Mouse (Mus musculus): Measurements from ENCODE around the gene Mag.
A peak's percentile ranks its signal among the peaks of the same experiment; 100 is the strongest.
"Not testable (repeated sequence)": the region's sequence is repeated elsewhere in the genome, so short reads cannot be mapped to it uniquely, and the experiment has no call there.

The Mag gene

DNA sequence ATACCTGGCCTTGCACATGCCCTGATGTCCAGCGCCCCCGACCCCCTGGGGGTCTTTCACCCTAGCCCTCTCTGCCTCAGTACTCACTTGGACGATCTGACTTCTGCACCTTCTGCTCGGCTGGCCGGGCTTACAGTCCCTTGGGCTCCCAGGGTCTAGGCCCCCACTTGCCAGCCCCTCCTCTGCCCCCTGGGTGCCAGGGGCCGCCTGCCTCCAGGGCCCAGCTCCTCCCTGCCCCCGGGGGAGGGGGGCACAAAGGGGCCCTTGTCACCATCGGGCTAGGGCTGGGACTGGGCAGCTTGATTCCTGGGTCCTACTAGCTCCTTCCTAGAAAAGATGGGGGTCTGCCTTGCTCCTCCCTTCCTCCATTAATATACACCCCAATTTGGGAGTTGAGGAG lies at the start of gene Mag:
Gene Mag (minus strand): TSS at position 142 of the 400 bp plus-strand sequence.
- DNase-seq (ENCODE audit: low read depth, low spot score): no peak

DNA sequence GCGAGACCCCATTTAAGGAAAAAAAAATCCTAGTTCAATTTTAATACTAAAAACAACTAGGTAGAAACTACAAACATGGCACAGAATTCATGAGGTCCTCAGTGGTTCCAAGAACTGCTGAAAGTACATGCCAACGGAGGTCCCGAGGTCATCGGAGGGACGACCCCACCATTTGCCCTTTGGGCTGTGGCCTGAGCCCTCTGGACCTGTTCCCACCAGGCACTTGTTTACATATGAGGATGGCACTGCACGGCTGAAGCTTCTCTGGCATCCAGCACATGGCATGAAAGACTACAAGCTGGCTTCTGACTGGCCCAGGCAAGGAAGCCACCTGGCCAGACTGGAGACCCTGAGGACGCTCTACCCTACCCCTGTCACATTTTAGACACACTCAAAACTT lies 49.7 kb upstream of the Mag start:
- no peak for DNase-seq (ENCODE audit: low read depth, low spot score)

DNA sequence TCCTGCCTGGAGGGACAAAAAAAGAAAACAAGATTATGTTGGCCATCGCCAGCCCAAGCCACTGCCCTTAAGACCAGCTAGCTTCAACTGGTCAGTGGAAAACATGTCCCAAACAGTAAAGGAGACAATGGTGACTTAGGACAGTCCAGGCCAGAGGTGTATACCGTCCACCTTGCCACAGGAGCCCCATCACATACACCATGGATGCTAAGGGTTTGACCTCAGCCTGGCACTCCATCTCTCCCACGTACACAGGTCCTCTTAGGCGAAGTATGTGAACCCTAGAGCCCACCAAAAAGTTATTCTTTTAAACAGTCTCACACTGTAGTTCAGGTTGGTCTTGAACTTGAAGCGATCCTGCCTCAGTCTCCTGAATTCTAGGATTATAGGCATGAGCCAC lies 48.2 kb upstream of the Mag start:
- no peak for DNase-seq (ENCODE audit: low read depth, low spot score)

DNA sequence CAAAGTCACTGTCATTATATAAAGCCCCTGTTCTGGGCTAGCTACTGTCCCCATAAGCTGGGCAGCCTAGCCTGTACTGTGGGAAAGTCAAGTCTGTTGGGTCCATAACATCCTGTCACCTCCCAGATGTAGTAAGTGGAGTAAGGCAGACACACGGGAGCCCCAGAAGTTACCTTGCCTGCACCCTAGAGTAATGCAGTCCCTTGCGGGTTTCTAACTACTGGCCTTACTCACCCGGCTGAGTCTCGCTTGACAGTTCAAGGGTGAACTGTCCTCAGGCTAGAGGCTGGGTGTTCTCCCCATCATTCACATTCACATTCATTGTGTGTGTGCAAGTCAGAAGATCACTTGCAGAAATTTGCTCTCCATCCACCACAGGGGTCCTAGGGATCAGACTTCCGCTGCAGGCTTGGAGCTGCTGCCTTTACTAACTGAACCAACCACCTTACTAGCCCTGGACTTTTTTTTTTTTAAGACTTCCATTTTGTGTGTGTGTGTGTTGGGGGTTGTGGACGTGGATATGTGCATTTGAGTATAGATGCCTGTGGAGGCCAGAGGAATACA lies 45.2 kb upstream of the Mag start:
- no peak for DNase-seq (ENCODE audit: low read depth, low spot score)

DNA sequence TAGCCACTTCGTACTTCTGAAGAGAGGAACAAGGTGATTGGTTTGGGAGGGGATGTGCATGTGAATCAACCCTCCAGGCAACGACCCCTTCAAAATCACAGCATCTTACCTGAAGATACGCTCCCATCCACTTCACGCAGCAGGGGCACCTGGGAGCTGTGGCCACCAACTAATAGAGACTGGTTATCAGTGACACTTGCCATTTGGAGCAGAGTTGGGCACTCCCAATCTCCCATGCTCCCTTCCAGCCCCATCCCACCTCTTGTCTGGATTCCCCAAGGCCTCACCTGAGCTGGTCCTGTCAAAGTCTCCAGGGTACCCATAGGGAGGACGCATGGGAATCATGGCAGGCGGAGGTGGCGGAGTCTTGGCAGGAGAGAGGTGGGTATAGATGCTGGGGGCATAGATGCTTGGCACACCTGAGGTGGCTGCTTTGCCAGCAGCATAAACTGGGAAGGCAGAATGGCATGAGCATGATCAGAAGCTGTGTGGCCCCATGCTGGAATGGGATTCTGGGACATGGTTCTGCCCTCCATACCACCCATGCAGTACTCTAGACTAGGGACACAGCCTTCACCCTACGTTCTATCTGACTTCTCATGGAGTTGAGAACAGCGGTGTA lies 44.3 kb upstream of the Mag start:
- DNase-seq (ENCODE audit: low read depth, low spot score): no peak

DNA sequence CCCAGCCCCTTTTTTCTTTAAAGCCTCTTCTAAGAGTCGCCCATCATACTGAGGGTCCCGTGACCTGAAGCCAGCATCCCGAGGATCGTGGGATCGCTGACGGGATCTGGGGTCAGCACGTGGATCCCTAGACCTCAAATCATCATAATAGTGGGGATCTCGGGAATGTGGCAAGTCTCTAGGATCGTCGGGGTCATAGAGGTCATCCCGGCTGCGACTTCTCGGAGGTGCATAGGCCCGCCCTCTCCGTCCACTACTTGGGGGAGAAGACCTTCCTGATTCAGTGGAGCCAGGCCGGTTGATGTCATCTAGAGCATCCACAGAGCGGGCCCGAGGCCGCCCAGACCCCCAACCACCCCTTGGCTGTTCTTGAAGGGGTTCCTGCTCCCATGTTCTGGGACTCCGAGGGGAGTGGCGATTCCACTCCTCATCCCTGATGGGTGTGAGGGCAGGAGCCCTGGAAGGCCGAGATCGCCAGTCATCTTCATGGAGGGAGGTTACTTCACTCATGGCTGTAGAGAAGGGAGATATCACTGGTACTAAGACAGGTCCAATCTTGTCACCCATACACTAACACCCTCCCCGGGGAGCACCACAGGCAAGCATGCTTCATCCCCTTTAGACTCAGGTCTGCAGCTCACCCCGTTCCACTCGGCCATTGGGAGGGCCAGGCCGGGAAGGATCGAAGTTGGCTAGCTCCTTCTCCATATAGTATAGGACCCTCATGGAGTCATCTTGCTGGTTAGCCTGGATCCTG lies 43.6 kb upstream of the Mag start:
- DNase-seq (ENCODE audit: low read depth, low spot score): no peak

DNA sequence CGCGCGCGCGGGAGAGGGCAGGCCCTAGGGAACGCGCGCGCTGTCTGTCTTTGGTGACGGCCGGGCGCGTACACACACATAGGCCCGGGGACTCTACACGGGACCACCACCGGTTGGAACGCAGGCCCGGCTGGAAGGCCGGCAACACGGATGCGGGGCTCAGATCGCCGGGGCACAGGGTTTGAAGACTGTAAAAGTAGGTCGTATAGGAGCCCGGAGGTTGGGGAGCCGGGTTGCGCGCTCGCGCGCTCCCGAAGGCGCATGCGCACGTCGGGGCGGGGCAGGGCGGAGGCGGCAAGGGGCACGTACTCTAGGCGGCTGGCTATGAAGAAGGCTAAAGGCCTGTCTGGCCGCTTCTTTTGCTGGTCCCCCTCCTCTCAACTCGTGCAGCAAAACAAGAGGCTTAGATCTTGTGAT lies 42.7 kb upstream of the Mag start:
- peak; percentile 74 for DNase-seq (ENCODE audit: low read depth, low spot score)

DNA sequence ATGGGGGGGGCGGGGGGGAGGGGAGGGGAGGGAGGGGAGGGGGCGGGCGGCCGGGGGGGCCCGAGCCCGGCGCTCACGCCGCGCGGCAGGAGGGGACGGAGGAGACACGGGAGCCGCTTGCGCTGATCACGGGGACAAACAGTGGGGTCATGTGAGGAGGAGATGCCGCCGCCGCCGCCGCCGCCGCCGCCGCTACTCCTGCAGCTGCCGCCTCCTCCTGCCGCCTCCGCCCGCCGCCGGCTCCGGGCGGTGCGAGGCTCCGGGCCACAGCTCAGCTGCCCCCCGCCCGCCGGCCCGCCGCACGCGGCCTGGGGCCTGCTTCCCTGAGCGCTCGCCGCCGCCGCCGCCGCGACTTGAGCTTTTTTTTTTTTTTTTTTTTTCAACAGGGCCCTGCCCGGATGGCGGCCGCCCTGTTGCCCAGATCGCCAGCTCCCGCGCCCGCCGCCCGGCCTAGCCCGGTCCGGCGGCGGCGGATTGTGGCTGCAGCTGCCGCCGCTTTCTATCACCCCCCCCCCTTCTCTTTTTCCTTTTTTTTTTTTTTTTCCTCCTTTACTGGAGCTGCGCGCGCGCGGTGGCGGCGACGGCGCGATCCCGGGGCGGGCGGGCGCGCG lies 42.2 kb upstream of the Mag start, which contains the start of gene Usf2:
Gene Usf2 (minus strand): TSS at position 48 of the 611 bp plus-strand sequence.
- peak; percentile 62 for DNase-seq (ENCODE audit: low read depth, low spot score)

DNA sequence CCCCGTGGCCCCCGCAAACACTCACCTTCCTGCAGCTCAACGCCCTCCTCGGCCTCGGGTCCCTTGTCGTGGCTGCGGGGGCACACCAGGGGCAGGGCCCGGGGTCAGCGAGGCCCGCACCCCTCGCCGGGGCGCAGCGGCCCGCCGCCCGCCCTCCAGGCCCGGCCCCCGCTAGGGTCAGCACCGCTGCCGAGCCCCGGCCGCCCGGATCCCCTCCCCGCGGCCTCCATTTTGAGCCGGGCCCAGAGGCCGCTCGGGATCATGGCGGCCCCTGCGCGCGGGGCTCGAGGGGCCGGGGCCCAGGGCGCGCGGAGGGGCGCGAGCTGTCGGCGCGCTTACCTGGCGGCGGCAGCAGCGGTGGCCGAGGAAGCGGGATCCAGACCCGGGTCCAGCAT lies 41.7 kb upstream of the Mag start:
- no peak for DNase-seq (ENCODE audit: low read depth, low spot score)

DNA sequence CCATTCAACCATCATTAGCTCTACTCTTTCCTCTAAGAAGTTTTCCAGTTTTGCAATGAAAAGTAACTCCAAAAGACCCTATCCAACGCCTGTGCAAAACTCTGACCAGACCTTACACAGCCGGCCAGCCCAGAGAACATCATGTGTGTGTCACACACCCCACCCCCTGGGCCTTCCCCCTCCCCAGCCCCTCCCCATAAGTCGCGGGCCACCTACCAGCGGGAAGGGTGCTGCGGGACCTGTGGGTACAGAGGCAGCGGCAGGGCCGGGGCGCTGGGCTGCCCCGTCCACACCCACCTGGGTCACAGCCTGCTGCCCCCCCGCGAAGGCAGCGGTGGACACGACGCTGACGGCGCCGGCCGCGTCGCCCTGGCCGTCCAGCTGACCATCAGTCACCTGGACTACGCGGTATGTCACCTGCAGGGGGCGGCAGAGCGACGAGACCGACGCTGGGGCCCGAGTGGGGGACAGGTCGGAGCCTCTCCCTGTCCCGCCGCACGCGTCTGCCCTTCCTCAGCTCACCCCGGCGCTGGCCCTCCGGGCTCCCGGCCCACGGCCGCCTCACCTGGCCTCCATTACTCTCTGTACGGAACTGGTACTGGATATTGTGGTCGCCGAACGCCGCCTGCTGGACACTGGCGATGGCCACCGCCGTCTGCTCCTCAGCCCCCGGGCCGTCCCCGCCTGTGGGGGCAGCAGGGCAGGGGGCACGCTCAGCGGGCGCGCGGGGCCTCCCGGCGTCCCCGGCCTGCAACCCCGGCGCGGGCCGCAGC lies 41.1 kb upstream of the Mag start:
- peak; percentile 79 for DNase-seq (ENCODE audit: low read depth, low spot score)

DNA sequence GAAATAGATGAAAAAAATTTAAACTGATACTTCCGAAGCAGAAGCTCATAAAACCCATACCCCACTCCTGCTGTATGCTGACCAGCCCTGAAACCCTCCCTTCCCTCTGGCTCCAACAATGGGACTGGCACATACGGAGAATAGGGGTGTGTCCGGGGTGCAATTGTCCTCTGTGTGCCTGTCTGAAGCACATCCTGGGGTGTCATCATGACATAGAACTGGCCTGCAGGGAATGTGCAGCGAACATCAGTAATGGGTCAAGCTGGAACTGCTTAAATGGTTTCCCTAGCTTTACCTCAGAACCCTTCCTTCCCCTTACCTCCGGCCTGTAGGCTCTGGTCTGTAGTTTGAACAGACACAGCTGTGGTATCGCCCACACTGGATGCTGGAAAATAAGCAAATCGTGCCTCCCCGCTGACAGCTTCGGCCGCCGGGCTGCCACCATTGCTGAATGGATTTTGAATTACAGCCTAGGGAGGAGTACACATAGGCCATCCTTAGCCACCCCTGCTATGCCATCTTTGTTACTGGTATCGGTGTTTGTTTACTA lies 40.4 kb upstream of the Mag start:
- DNase-seq (ENCODE audit: low read depth, low spot score): no peak

DNA sequence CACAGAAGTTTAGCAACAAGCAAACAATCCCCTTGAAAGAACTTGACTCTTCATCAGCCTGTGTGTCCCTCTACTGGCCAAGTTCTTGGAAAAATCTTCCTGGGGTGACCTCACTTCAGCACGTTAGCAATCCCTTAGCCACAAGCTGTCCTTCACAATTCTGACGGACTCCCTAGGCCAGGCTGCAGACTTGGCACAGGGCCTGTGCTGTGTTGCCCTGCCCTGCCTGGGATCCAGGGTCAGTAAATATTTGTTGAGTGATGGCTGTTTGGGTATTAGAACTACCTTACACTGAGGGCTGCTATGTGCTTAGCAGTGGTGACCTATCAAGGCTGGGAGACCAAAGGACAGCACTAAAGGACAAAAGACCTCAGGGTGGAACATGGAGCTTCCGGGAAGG lies 39.4 kb upstream of the Mag start:
- DNase-seq (ENCODE audit: low read depth, low spot score): peak; percentile 9

DNA sequence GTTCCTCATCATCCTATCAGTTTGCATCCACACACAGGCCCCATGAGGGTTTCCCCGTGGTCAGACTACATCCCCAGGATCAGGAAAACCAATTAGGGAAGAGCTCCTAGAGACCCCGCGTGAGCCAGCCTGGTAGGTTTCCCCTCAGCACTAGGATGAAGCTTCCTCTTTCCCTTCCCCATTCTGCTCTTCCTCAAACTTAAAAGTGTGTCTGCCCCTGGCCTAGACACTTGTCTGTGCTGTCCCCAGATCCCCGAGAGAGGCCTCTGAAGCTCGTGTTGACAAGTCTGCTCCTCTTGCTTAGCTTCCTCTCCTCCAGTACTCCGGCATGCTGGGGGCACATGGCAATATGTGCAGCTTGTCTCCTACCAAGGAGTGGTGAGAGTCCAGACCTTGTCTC lies 38.8 kb upstream of the Mag start:
- DNase-seq (ENCODE audit: low read depth, low spot score): no peak

DNA sequence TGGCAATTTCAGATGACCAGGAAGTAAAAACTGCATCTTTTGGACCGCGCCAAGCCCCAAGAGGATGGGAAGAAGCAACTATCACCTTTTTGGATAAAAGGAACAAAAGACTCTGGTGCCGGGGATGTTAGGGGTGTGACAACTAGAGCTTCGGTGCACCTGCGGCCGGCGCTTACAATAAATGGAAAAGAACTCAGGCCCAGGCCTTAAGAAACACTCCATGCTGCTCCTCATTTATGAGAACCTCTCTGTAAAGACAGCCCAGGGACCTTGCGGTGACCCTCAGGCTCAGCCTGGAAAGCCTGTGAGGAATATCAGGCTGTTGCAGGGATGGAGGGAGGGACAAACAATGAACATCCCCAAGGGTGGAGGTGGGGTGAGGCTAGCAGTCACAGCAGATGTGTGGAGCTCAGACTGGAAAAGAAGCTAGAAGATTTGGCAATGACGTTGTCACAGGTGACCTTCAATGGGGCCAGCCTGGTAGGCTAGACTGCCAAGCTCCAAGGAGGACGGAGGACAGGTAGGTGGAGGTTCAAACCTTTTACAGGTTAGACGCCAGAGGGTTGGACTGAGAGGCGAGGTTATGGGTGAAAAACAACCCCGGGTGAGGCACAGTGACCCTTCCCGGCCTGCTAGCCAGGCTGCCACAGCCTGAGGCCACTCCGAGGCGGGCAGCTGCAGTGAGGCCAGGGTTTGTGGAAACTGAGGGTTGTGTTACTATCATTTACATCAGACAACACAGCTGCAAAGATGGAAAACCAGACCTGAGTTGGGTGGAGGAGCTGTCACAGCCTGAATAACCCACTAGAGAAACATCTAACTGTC lies 38.0 kb upstream of the Mag start:
- DNase-seq (ENCODE audit: low read depth, low spot score): no peak

DNA sequence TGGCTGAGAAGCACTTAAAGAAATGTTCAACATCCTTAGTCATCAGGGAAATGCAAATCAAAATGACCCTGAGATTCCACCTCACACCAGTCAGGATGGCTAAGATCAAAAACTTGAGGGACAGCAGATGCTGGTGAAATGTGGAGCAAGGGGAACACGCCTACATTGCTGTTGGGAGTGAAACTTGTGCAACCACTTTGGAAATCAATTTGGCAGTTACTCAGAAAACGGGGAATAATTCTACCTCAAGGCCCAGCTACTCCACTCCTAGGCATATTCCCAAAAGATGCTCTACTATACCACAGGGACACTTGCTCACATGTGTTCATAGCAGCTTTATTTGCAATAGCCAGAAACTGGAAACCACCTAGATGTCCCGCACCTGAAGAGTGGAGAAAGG lies 35.2 kb upstream of the Mag start:
- not testable (repeated sequence) for DNase-seq (ENCODE audit: low read depth, low spot score)

DNA sequence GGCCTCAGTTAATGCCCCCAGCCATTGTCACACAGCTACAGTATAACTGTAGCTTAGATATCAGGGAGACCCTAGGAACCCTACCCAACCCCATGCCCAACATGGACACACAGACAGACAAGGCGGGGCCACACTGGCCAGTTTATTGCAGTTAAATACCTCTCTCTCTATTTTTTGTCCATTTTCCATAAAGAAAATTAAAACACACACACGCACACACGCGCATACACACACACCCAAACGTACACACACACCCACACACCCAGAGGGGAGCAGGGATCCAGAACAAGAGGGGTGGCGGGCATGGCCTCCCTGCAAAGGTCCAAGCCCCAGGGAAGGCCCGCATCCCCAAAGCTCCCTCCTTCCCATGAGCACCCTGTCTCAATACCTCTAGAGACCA lies 31.2 kb upstream of the Mag start:
- DNase-seq (ENCODE audit: low read depth, low spot score): no peak

DNA sequence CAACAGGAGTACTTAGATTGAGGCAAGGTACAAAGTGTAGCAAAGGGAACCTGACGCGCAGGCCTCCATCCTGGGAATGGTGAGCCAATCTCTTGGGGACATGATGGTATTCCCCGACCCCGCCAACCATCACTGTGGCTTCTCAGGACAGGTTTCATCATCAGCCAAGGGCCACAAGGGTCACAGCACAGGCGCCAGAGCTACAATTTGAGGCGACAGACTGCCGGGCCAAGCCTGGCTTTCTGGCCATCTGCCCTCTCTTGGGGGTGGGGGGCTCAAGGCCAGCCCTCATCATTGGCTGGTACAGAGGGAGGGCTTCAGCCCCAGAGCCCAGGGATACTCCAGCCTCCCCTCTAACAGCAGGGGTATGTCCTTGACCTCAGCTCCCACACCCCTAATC lies 30.8 kb upstream of the Mag start:
- DNase-seq (ENCODE audit: low read depth, low spot score): not testable (repeated sequence)

DNA sequence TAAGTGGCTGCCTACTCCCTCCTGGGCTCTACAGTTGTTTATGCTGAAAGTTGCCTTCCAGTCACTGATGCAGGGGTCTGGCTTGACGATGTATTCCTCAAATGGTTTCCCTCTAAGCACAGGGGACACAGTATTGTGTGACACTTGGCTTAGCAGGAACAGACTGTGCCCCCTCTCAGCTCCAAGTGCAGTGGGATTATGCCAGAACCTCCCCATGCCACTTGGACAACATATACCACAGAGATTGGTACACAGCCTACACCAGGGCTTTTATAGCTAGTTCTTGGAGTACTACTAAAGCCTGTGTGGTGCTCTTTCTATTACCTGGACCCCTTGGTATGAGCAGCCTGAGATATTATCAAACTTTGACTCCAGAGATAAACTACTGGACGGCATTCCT lies 30.0 kb upstream of the Mag start:
- DNase-seq (ENCODE audit: low read depth, low spot score): not testable (repeated sequence)

DNA sequence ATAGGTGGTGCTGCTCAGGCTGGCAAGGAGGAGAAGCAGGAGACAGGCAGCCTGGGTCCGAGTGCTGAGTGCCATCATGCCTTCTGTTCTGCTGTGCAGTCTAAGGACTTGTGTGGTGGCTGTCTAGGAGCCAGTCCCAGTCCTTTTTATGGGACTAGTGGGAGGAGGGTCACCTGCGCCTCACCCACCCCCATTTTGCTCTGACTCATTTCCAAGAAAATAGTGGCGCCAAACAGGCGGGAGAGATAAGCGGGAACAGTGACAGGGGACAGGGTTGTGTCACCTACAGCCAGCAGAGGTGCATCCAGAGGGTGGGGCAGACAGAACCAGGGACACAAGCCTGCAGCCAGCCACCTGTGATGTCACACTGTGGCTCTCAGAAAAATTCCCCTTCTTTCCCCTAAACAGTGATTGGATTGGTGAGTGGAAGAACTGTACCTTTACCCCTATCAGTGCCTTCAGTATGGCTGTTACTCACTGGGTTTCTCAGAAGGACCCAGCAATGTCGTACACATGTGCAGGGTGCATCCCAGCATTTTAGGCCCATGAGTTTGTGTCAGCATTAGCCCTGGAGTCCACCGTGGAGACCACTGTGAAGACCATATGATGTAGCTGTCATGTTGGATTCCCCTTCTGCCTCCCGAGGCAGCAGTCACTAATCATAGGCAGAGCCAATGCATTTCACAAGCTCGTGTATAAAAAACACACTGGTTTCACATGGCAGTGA lies 29.4 kb upstream of the Mag start, which contains the start of gene Hamp:
Gene Hamp (minus strand): TSS at position 124 of the 727 bp plus-strand sequence.
- no peak for DNase-seq (ENCODE audit: low read depth, low spot score)

DNA sequence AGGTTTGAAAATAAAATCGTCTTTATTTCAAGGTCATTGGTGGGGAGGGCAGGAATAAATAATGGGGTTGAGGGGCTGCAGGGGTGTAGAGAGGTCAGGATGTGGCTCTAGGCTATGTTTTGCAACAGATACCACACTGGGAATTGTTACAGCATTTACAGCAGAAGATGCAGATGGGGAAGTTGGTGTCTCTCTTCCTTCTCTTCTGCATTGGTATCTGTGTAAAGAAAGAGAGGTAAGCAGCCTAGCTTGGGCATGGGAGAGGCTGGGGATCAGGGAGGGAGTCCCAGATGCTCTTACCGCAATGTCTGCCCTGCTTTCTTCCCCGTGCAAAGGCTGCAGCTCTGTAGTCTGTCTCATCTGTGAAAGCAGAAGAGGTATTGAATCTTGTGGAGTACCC lies 27.7 kb upstream of the Mag start:
- not testable (repeated sequence) for DNase-seq (ENCODE audit: low read depth, low spot score)

Measured in 3T3-L1 (cell line).